In genomic region chr13:102691408-102692150, GRCm38 (mm10) we compare ENCODE assay signal across 29 mouse cellular contexts. TPM values are rescaled to one million over a fixed set of nuclear protein-coding genes. Genes with fewer than 3 reads are reported as not detected.
DNase-seq lines count a peak whose midpoint lies in the region; ATAC-seq and TF ChIP-seq lines count a peak whose summit lies in the region.
"Had no signal": no experiment of that assay in that cellular context is flagged by ENCODE, and none has a peak within 500 bp of the region (broad histone marks: within the 10 kb centered on the region; RNA-seq: fewer than 3 reads in every experiment).

No protein-coding gene starts in this region.

- no peaks in the 10 kb centered on the region for H3K9me3 ChIP-seq in hindbrain, embryonic 15.5 days
- H3K9me3 ChIP-seq in hindbrain, embryonic 14.5 days (ENCODE audit: control insufficient read depth, low read length), result no peaks in the 10 kb centered on the region
- H3K9me3 ChIP-seq: embryonic facial prominence, embryonic 10.5 days; embryonic facial prominence, embryonic 13.5 days; forebrain, embryonic 12.5 days; heart, embryonic 10.5 days; heart, embryonic 13.5 days; intestine, embryonic 15.5 days had no signal

- no peak for TF ChIP-seq CTCF in spleen, adult 2 months (IDR thresholded peaks at IDR 0.05; ENCODE audit: extremely low read depth, insufficient read depth, insufficient read length, insufficient replicate concordance)
- TF ChIP-seq CTCF in bone marrow macrophage, adult 2 months (IDR thresholded peaks at IDR 0.05; ENCODE audit: low read depth, low read length), result no peak

- TF ChIP-seq POLR2A in spleen, adult 2 months (IDR thresholded peaks at IDR 0.05; ENCODE audit: low read depth, low read length), result no peak
- TF ChIP-seq POLR2A in bone marrow macrophage, adult 2 months (IDR thresholded peaks at IDR 0.05; ENCODE audit: borderline replicate concordance, low read depth, low read length), result no peak

- no peak overlapping the region for H3K4me3 ChIP-seq in hindbrain, embryonic 15.5 days
- no peak overlapping the region for H3K4me3 ChIP-seq in hindbrain, embryonic 14.5 days (replicated peaks; ENCODE audit: low read length)
- H3K4me3 ChIP-seq in spleen, adult 2 months (ENCODE audit: extremely low read depth, insufficient read depth, insufficient read length), result no peak overlapping the region
- H3K4me3 ChIP-seq in bone marrow macrophage, adult 2 months (ENCODE audit: insufficient read depth, low read length), result no peak overlapping the region
- H3K4me3 ChIP-seq: embryonic facial prominence, embryonic 10.5 days; embryonic facial prominence, embryonic 13.5 days; erythroblast, embryonic 14.5 days; forebrain, embryonic 12.5 days; heart, adult 2 months; heart, embryonic 10.5 days; heart, embryonic 13.5 days; intestine, embryonic 15.5 days had no signal

- H3K9ac ChIP-seq in hindbrain, embryonic 15.5 days, result no peak overlapping the region
- H3K9ac ChIP-seq in hindbrain, embryonic 14.5 days, result no peak overlapping the region
- H3K9ac ChIP-seq: embryonic facial prominence, embryonic 13.5 days; forebrain, embryonic 12.5 days; forebrain, postnatal 0 days; heart, embryonic 13.5 days; intestine, embryonic 15.5 days had no signal

- H3K27me3 ChIP-seq in hindbrain, embryonic 15.5 days, result no peaks in the 10 kb centered on the region
- H3K27me3 ChIP-seq in hindbrain, embryonic 14.5 days (ENCODE audit: control insufficient read depth, insufficient read depth, low read length), result no peaks in the 10 kb centered on the region
- H3K27me3 ChIP-seq in spleen, adult 2 months (ENCODE audit: control insufficient read depth, insufficient read depth, low read length), result no peaks in the 10 kb centered on the region
- no peaks in the 10 kb centered on the region for H3K27me3 ChIP-seq in splenic B cell, adult 2 months (ENCODE audit: control insufficient read depth, insufficient read depth, low read length, poor library complexity, severe bottlenecking)
- H3K27me3 ChIP-seq: embryonic facial prominence, embryonic 13.5 days; forebrain, embryonic 12.5 days; heart, embryonic 13.5 days; intestine, embryonic 15.5 days had no signal

- DNase-seq in hindbrain, embryonic 14.5 days (ENCODE audit: low spot score), result no peak
- no peak for DNase-seq in spleen, adult 2 months (ENCODE audit: low read depth in 1 of 2, low spot score in 2 of 2)
- DNase-seq in spleen, postnatal 14 days (ENCODE audit: low spot score in 2 of 2), result no peak
- DNase-seq in splenic B cell, adult 2 months (ENCODE audit: low read depth, low spot score), result peak; percentile 69
- DNase-seq in layer of hippocampus, adult 11-12 months (ENCODE audit: low spot score), result no peak
- DNase-seq: adrenal gland, postnatal 10 days; adrenal gland, postnatal 36 days; cerebellum, adult 11-12 months; cerebellum, adult 8-10 months; cerebellum, postnatal 10 days; cerebellum, postnatal 36 days; embryo, embryonic 11 days; forebrain, postnatal 0 days; gastrocnemius, postnatal 25 days; heart, adult 2 months; heart, postnatal 14 days; heart, postnatal 4 days had no signal

- 0 out of 2 replicates have a peak, but pooled peaks cover 8% of the 10 kb centered on the region for H3K4me1 ChIP-seq in hindbrain, embryonic 15.5 days (replicated peaks)
- H3K4me1 ChIP-seq in hindbrain, embryonic 14.5 days (replicated peaks; ENCODE audit: control insufficient read depth, insufficient read depth, low read length), result no peaks in the 10 kb centered on the region
- peaks cover 30% of the 10 kb centered on the region for H3K4me1 ChIP-seq in spleen, adult 2 months (ENCODE audit: control insufficient read depth, insufficient read depth, insufficient read length)
- peaks cover 52% of the 10 kb centered on the region for H3K4me1 ChIP-seq in bone marrow macrophage, adult 2 months (ENCODE audit: control insufficient read depth, insufficient read depth, low read length)
- H3K4me1 ChIP-seq: embryonic facial prominence, embryonic 13.5 days; intestine, embryonic 15.5 days had no signal

- H3K4me2 ChIP-seq in hindbrain, embryonic 15.5 days, result no peak overlapping the region
- no peak overlapping the region for H3K4me2 ChIP-seq in hindbrain, embryonic 14.5 days (replicated peaks)
- H3K4me2 ChIP-seq: embryonic facial prominence, embryonic 13.5 days; forebrain, embryonic 12.5 days; heart, embryonic 13.5 days; intestine, embryonic 15.5 days had no signal

- no peak for ATAC-seq in hindbrain, embryonic 15.5 days (ENCODE audit: low FRiP score, low read depth)
- no peak for ATAC-seq in hindbrain, embryonic 14.5 days (ENCODE audit: low FRiP score)
- ATAC-seq in granulocyte monocyte progenitor cell, adult 5-6 weeks (replicated peaks; ENCODE audit: poor library complexity, severe bottlenecking), result no peak
- ATAC-seq: CD4-positive, CD25-positive, alpha-beta regulatory T cell, adult 4 months; forebrain, postnatal 0 days; hindbrain, embryonic 16.5 days; intestine, embryonic 15.5 days had no signal

- H3K36me3 ChIP-seq in hindbrain, embryonic 15.5 days, result no peaks in the 10 kb centered on the region
- no peaks in the 10 kb centered on the region for H3K36me3 ChIP-seq in hindbrain, embryonic 14.5 days (replicated peaks; ENCODE audit: control insufficient read depth, insufficient read depth)
- H3K36me3 ChIP-seq in spleen, adult 2 months (ENCODE audit: control insufficient read depth, insufficient read depth, low read length), result no peaks in the 10 kb centered on the region
- no peaks in the 10 kb centered on the region; the same call in 1 of the 2 replicates for H3K36me3 ChIP-seq in splenic B cell, adult 2 months (ENCODE audit: control insufficient read depth, insufficient read depth, low read length, poor library complexity, severe bottlenecking)
- H3K36me3 ChIP-seq: embryonic facial prominence, embryonic 10.5 days; embryonic facial prominence, embryonic 13.5 days; forebrain, embryonic 12.5 days; heart, embryonic 10.5 days; heart, embryonic 13.5 days; intestine, embryonic 15.5 days had no signal

- 41% methylated on average over 11 of the region's 11 CpGs for WGBS in hindbrain, embryonic 15.5 days
- WGBS in hindbrain, embryonic 14.5 days, result 33% methylated on average over 11 of the region's 11 CpGs
- 56% methylated on average over 11 of the region's 11 CpGs for WGBS in spleen, adult 2 months

- H3K27ac ChIP-seq in hindbrain, embryonic 15.5 days (replicated peaks), result 0 out of 2 replicates have a peak overlapping the region, but pooled peaks have one; percentile 38
- no peak overlapping the region for H3K27ac ChIP-seq in hindbrain, embryonic 14.5 days
- H3K27ac ChIP-seq in spleen, adult 2 months (ENCODE audit: insufficient read depth, low read length), result peak overlapping the region; percentile 88
- peak overlapping the region; percentile 99 for H3K27ac ChIP-seq in bone marrow macrophage, adult 2 months (ENCODE audit: insufficient read depth, low read depth, low read length)
- H3K27ac ChIP-seq: embryonic facial prominence, embryonic 10.5 days; embryonic facial prominence, embryonic 13.5 days; forebrain, embryonic 12.5 days; heart, adult 2 months; heart, embryonic 10.5 days; heart, embryonic 13.5 days; intestine, embryonic 15.5 days had no signal

RNA-seq across cellular contexts. Expression of gene Cd180, which starts 1.8 kb away (rescaled TPM):
- 0.54 and 1.1 TPM in 2 replicates for polyA plus RNA-seq in hindbrain, embryonic 15.5 days (2015; fragmentation: Nextera tagmentation; extraction: Ambion mirVana)
- polyA plus RNA-seq in hindbrain, embryonic 14.5 days (2014; fragmentation: Nextera tagmentation; extraction: Ambion mirVana), result 1.0 and 1.1 TPM in 2 replicates
- polyA plus RNA-seq in spleen, adult 2 months (2012; rRNA removed), result 25.0 and 31.6 TPM in 2 replicates
- polyA plus RNA-seq in bone marrow macrophage, adult 2 months (2012; ENCODE audit: insufficient read depth, insufficient read length, missing spikeins), result 231 and 258 TPM in 2 replicates
- 32.1 and 37.9 TPM in 2 replicates for total RNA-seq in granulocyte monocyte progenitor cell, adult 5-6 weeks (2014; fragmentation: Nextera tagmentation)
- 6.6 and 22.1 TPM in 2 replicates for total RNA-seq in granulocyte monocyte progenitor cell, adult 5-6 weeks (2017)
- polyA plus RNA-seq: erythroblast, embryonic 14.5 days had no signal

Comparison
In these comparisons a context has a peak if more than half of its experiments do, and no peak if none do; other contexts are left out.
1. RNA of gene Cd180, which starts 1.8 kb away (polyA plus RNA-seq): 231 to 258 TPM in bone marrow macrophage, adult 2 months and 25.0 to 31.6 TPM in spleen, adult 2 months; 1.0 to 1.1 TPM in hindbrain, embryonic 14.5 days and 0.54 to 1.1 TPM in hindbrain, embryonic 15.5 days; every median in the first group is over 10 times any median in the second.